Mouse (Mus musculus): ENCODE results near the gene Slc6a15. TPM values are rescaled to one million over a fixed set of nuclear protein-coding genes. Genes with fewer than 3 reads are reported as not detected.

The Slc6a15 gene
- total RNA-seq, 1 experiment = 11.0 TPM

- TF ChIP-seq HCFC1 (IDR thresholded peaks at IDR 0.05; ENCODE audit: borderline replicate concordance, insufficient read depth, low read length) (no peak), MAFK (IDR thresholded peaks at IDR 0.05; ENCODE audit: insufficient read depth, low read depth, low read length) (no peak), ZC3H11A (IDR thresholded peaks at IDR 0.05; ENCODE audit: borderline replicate concordance, low read depth, low read length) (no peak), CHD2 (IDR thresholded peaks at IDR 0.05; ENCODE audit: low read depth, low read length) (no peak), ZNF384 (IDR thresholded peaks at IDR 0.05; ENCODE audit: low read depth, low read length) (no peak)
- no peak overlapping the region for H3K9ac ChIP-seq (ENCODE audit: insufficient read depth, low read depth, low read length, poor library complexity, severe bottlenecking)
- H3K4me1 ChIP-seq (ENCODE audit: control insufficient read depth in 2 of 2, insufficient read depth in 2 of 2, low read length in 2 of 2, poor library complexity in 1 of 2) = peaks cover 0 to 1% of the 10 kb centered on the region in 2 experiments; a peak in 1 of 4 replicates
- no peak overlapping the region for H3K27ac ChIP-seq (ENCODE audit: insufficient read depth, low read depth, low read length, poor library complexity, severe bottlenecking)
- no peak overlapping the region for H3K4me3 ChIP-seq (ENCODE audit: insufficient read depth in 1 of 2, low read depth in 1 of 2, low read length in 2 of 2, poor library complexity in 1 of 2, severe bottlenecking in 1 of 2)
- H3K36me3 ChIP-seq (ENCODE audit: control insufficient read depth, insufficient read depth, low read length, poor library complexity, severe bottlenecking) = no peaks in the 10 kb centered on the region
- no peaks in the 10 kb centered on the region for H3K9me3 ChIP-seq (ENCODE audit: control insufficient read depth, insufficient read depth, low read depth, low read length)
- DNase-seq (ENCODE audit: low read depth, low spot score) = no peak
- in situ Hi-C loops (cut with MboI; ENCODE audit: low sequenced_read_pairs in 2 of 2, unreplicated experiment in 2 of 2) = no loop called here
Measured at GRCm38 (mm10) chr10:103339928-103340327, 27.7 kb upstream of the Slc6a15 start.

GRCm38 (mm10) chr10:103346797-103347196 is 20.8 kb upstream of the Slc6a15 start:
- H3K4me1 ChIP-seq (ENCODE audit: control insufficient read depth in 2 of 2, insufficient read depth in 2 of 2, low read length in 2 of 2, poor library complexity in 1 of 2) = peaks cover 5% of the 10 kb centered on the region in 2 experiments; a peak in 3 of 4 replicates

GRCm38 (mm10) chr10:103368296-103369080 is 905 bp downstream of the Slc6a15 start:
- H3K4me1 ChIP-seq (ENCODE audit: control insufficient read depth in 2 of 2, insufficient read depth in 2 of 2, low read length in 2 of 2, poor library complexity in 1 of 2) = peaks cover 0 to 4% of the 10 kb centered on the region in 2 experiments; a peak in 2 of 4 replicates
- peak overlapping the region; percentile 28 for H3K9ac ChIP-seq (ENCODE audit: insufficient read depth, low read depth, low read length, poor library complexity, severe bottlenecking)
- TF ChIP-seq ZC3H11A (IDR thresholded peaks at IDR 0.05; ENCODE audit: borderline replicate concordance, low read depth, low read length) (no peak), CHD2 (IDR thresholded peaks at IDR 0.05; ENCODE audit: low read depth, low read length) (0 out of 2 replicates have a peak, but pooled peaks have one; percentile 17), HCFC1 (IDR thresholded peaks at IDR 0.05; ENCODE audit: borderline replicate concordance, insufficient read depth, low read length) (no peak), MAFK (IDR thresholded peaks at IDR 0.05; ENCODE audit: insufficient read depth, low read depth, low read length) (no peak), ZNF384 (IDR thresholded peaks at IDR 0.05; ENCODE audit: low read depth, low read length) (no peak)
- no peaks in the 10 kb centered on the region for H3K9me3 ChIP-seq (ENCODE audit: control insufficient read depth, insufficient read depth, low read depth, low read length)
- no peaks in the 10 kb centered on the region for H3K36me3 ChIP-seq (ENCODE audit: control insufficient read depth, insufficient read depth, low read length, poor library complexity, severe bottlenecking)
- DNase-seq (ENCODE audit: low read depth, low spot score) = peak; percentile 61
- H3K4me3 ChIP-seq (ENCODE audit: insufficient read depth in 1 of 2, low read depth in 1 of 2, low read length in 2 of 2, poor library complexity in 1 of 2, severe bottlenecking in 1 of 2) = peak overlapping the region; percentile 68 to 69
- peak overlapping the region; percentile 61 for H3K27ac ChIP-seq (ENCODE audit: insufficient read depth, low read depth, low read length, poor library complexity, severe bottlenecking)
- in situ Hi-C loops (cut with MboI; ENCODE audit: low sequenced_read_pairs in 2 of 2, unreplicated experiment in 2 of 2) = no loop called here

More at GRCm38 (mm10) chr10:103346797-103347196, 20.8 kb upstream of the Slc6a15 start:
- no peaks in the 10 kb centered on the region for H3K9me3 ChIP-seq (ENCODE audit: control insufficient read depth, insufficient read depth, low read depth, low read length)
- H3K36me3 ChIP-seq (ENCODE audit: control insufficient read depth, insufficient read depth, low read length, poor library complexity, severe bottlenecking) = no peaks in the 10 kb centered on the region
- H3K9ac ChIP-seq (ENCODE audit: insufficient read depth, low read depth, low read length, poor library complexity, severe bottlenecking) = no peak overlapping the region
- DNase-seq (ENCODE audit: low read depth, low spot score) = peak; percentile 59
- no peak for TF ChIP-seq HCFC1 (IDR thresholded peaks at IDR 0.05; ENCODE audit: borderline replicate concordance, insufficient read depth, low read length)
- TF ChIP-seq CHD2 (IDR thresholded peaks at IDR 0.05; ENCODE audit: low read depth, low read length) = 0 out of 2 replicates have a peak, but pooled peaks have one; percentile 58
- no peak overlapping the region for H3K4me3 ChIP-seq (ENCODE audit: insufficient read depth in 1 of 2, low read depth in 1 of 2, low read length in 2 of 2, poor library complexity in 1 of 2, severe bottlenecking in 1 of 2)
- H3K27ac ChIP-seq (ENCODE audit: insufficient read depth, low read depth, low read length, poor library complexity, severe bottlenecking) = 0 out of 2 replicates have a peak overlapping the region, but pooled peaks have one; percentile 33
- in situ Hi-C loops (cut with MboI; ENCODE audit: low sequenced_read_pairs in 2 of 2, unreplicated experiment in 2 of 2) = no loop called here

- TF ChIP-seq ZC3H11A (IDR thresholded peaks at IDR 0.05; ENCODE audit: borderline replicate concordance, low read depth, low read length) (no peak), ZNF384 (IDR thresholded peaks at IDR 0.05; ENCODE audit: low read depth, low read length) (no peak), HCFC1 (IDR thresholded peaks at IDR 0.05; ENCODE audit: borderline replicate concordance, insufficient read depth, low read length) (0 out of 2 replicates have a peak, but pooled peaks have one; percentile 26)
- Histone ChIP-seq H3K4me1 (ENCODE audit: control insufficient read depth in 2 of 2, insufficient read depth in 2 of 2, low read length in 2 of 2, poor library complexity in 1 of 2) (peaks cover 0 to 4% of the 10 kb centered on the region in 2 experiments; a peak in 2 of 4 replicates), H3K36me3 (ENCODE audit: control insufficient read depth, insufficient read depth, low read length, poor library complexity, severe bottlenecking) (no peaks in the 10 kb centered on the region), H3K4me3 (ENCODE audit: insufficient read depth in 1 of 2, low read depth in 1 of 2, low read length in 2 of 2, poor library complexity in 1 of 2, severe bottlenecking in 1 of 2) (peak overlapping the region; percentile 68 to 69), H3K9ac (ENCODE audit: insufficient read depth, low read depth, low read length, poor library complexity, severe bottlenecking) (no peak overlapping the region; the same call in 1 of the 2 replicates), H3K27ac (ENCODE audit: insufficient read depth, low read depth, low read length, poor library complexity, severe bottlenecking) (no peak overlapping the region; the same call in 1 of the 2 replicates), H3K9me3 (ENCODE audit: control insufficient read depth, insufficient read depth, low read depth, low read length) (no peaks in the 10 kb centered on the region)
- in situ Hi-C loops (cut with MboI; ENCODE audit: low sequenced_read_pairs in 2 of 2, unreplicated experiment in 2 of 2) = no loop called here
- DNase-seq (ENCODE audit: low read depth, low spot score) = peak; percentile 91
Measured at GRCm38 (mm10) chr10:103369081-103369420, 1.5 kb downstream of the Slc6a15 start.
